Mouse (Mus musculus): ENCODE data around the gene Rnf26.

- TF ChIP-seq CTCF (conservative IDR thresholded peaks at IDR 0.05; ENCODE audit: insufficient read depth, insufficient read length, low read depth, low read length) (no peak), POLR2A (IDR thresholded peaks at IDR 0.05; ENCODE audit: low read depth, low read length) (no peak)
Measured at GRCm38 (mm10) chr9:44047571-44048490, 65.5 kb downstream of the Rnf26 start.

Data from kidney, adult 2 months (tissue).